Mouse (Mus musculus): Measurements from ENCODE around the gene Kif6.

Kif6 gene

GRCm38 (mm10) chr17:49737217-49737774, 122.4 kb downstream of the Kif6 start:
- DNase-seq (ENCODE audit: low spot score in 2 of 2), result no peak

- DNase-seq (ENCODE audit: low spot score in 2 of 2), result peak in 1 of 2 experiments; percentile 38
Measured at GRCm38 (mm10) chr17:49738351-49738750, 123.4 kb downstream of the Kif6 start.

- no peak for DNase-seq (ENCODE audit: low spot score in 2 of 2)
Measured at GRCm38 (mm10) chr17:49739896-49740679, 125.2 kb downstream of the Kif6 start.

GRCm38 (mm10) chr17:49741172-49741571, 126.2 kb downstream of the Kif6 start:
- DNase-seq (ENCODE audit: low spot score in 2 of 2), result no peak

- no peak for DNase-seq (ENCODE audit: low spot score in 2 of 2)
Measured at GRCm38 (mm10) chr17:49741927-49742326, 127.0 kb downstream of the Kif6 start.

- DNase-seq (ENCODE audit: low spot score in 2 of 2), result no peak
Measured at GRCm38 (mm10) chr17:49743580-49744463, 128.9 kb downstream of the Kif6 start.

- DNase-seq (ENCODE audit: low spot score in 2 of 2), result peak in 1 of 2 experiments; percentile 21
Measured at GRCm38 (mm10) chr17:49750889-49751324, 136.0 kb downstream of the Kif6 start.

- DNase-seq (ENCODE audit: low spot score in 2 of 2), result no peak
Measured at GRCm38 (mm10) chr17:49753874-49754273, 138.9 kb downstream of the Kif6 start.

GRCm38 (mm10) chr17:49756862-49757261, 141.9 kb downstream of the Kif6 start:
- peak in 1 of 2 experiments; percentile 34 for DNase-seq (ENCODE audit: low spot score in 2 of 2)

GRCm38 (mm10) chr17:49759047-49759446, 144.1 kb downstream of the Kif6 start:
- DNase-seq (ENCODE audit: low spot score in 2 of 2), result no peak

GRCm38 (mm10) chr17:49761260-49761659, 146.3 kb downstream of the Kif6 start:
- no peak for DNase-seq (ENCODE audit: low spot score in 2 of 2)

- no peak for DNase-seq (ENCODE audit: low spot score in 2 of 2)
Measured at GRCm38 (mm10) chr17:49761838-49762237, 146.9 kb downstream of the Kif6 start.

GRCm38 (mm10) chr17:49764963-49765362, 150.0 kb downstream of the Kif6 start:
- no peak for DNase-seq (ENCODE audit: low spot score in 2 of 2)

- no peak for DNase-seq (ENCODE audit: low spot score in 2 of 2)
Measured at GRCm38 (mm10) chr17:49767717-49768370, 152.9 kb downstream of the Kif6 start.

- DNase-seq (ENCODE audit: low spot score in 2 of 2), result no peak
Measured at GRCm38 (mm10) chr17:49771703-49772315, 156.9 kb downstream of the Kif6 start.

GRCm38 (mm10) chr17:49777115-49777839, 162.3 kb downstream of the Kif6 start:
- DNase-seq (ENCODE audit: low spot score in 2 of 2), result peak in 1 of 2 experiments; percentile 3

- DNase-seq (ENCODE audit: low spot score in 2 of 2), result no peak
Measured at GRCm38 (mm10) chr17:49779066-49779465, 164.1 kb downstream of the Kif6 start.

- peak in 1 of 2 experiments; percentile 65 for DNase-seq (ENCODE audit: low spot score in 2 of 2)
Measured at GRCm38 (mm10) chr17:49779576-49779975, 164.6 kb downstream of the Kif6 start.

GRCm38 (mm10) chr17:49785851-49786250, 170.9 kb downstream of the Kif6 start:
- no peak for DNase-seq (ENCODE audit: low spot score in 2 of 2)

GRCm38 (mm10) chr17:49787351-49787750, 172.4 kb downstream of the Kif6 start:
- DNase-seq (ENCODE audit: low spot score in 2 of 2), result no peak
